Mouse (Mus musculus): ENCODE results near the gene Khdrbs1. TPM values are rescaled to one million over a fixed set of nuclear protein-coding genes. Genes with fewer than 3 reads are reported as not detected.

Gene Khdrbs1
- polyA plus RNA-seq, 1 experiment from 2014 or later = 77.5 TPM

DNA sequence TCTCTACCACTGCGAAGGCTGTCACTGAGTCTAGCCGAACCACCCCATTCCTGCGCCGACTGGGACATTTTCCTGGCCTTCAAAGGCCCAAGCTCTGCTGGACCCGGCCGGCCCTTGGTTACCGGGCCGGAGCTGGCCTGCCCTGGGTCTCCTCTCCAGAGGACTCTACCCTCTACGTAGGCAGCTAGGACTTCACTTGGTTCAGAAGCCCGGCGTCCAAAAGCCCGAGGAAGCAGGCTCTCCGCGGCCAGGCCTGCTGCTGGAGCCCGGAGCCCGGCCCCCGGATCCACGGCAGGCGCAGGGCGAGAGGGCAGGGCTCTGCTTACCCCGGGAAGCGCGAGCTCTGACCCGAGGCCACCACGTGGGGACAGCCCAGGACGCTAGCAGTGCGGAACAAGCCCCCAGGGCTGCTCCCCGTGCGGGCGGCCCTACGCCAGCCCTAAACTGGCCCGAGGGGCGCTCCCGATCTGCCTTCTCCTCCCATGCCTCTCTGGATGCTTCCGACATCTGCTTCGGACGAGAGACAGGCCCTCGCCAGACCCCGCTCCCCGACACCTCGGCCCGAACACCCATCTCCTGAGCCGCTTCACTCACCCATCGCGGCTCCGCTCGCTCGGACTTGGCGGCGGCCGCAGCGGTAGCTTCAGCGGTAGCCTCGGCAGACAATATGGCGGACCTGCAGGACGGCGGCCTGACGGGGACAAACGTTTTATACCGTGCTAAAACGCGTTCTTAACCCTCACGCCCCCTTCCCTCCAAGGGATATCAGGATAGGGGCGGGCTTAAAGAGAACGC, 69.8 kb downstream of the Khdrbs1 start, which contains the start of gene Kpna6:
Gene Kpna6 (minus strand): TSS at position 685 of the 795 bp plus-strand sequence.
- Histone ChIP-seq H3K27ac (replicated peaks) (peak within 1 kb of the TSS; percentile 97), H3K9ac (peak within 1 kb of the TSS; percentile 97), H3K4me2 (peak within 1 kb of the TSS; percentile 90), H3K9me3 (no peaks in the 10 kb centered on the region), H3K27me3 (replicated peaks) (no peaks in the 10 kb centered on the region), H3K4me3 (peak within 1 kb of the TSS; percentile 93), H3K4me1 (peaks cover 20% of the 10 kb centered on the region), H3K36me3 (peaks cover 35% of the 10 kb centered on the region)
- under 1% methylated on average over 65 of the region's 65 CpGs for WGBS
- ATAC-seq (ENCODE audit: extremely low read depth, insufficient number of reproducible peaks, low FRiP score, low TSS enrichment) = peak; percentile 72

DNA sequence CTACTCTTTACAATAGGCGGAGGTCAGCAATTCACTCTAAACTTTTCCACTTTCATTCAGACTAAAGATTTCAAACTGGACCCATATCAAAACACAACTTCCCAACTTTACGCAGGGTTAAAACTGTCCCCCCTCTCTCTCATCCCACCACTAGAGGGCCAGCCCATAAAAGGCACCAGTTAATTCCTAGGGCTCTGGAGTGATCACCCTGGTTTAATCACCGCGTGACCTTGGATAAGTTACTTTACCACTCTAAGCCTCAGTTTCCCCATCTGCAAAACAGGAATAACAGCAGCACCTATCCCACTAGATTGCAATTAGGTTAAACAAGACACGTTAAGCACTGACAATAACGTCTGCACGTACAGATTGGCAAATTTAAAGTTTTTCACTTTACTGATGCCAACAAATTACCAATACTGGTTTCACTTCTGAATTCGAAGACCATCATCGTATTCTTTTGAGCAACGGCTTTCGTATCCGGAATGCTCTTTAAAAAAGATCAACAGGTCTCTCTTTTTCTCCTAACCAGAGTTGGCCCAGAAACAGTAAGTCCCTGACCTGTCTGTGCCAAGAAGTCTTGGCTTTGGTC, 70.5 kb downstream of the Khdrbs1 start:
- 6% methylated on average over 12 of the region's 12 CpGs for WGBS
- no peak for ATAC-seq (ENCODE audit: extremely low read depth, insufficient number of reproducible peaks, low FRiP score, low TSS enrichment)

DNA sequence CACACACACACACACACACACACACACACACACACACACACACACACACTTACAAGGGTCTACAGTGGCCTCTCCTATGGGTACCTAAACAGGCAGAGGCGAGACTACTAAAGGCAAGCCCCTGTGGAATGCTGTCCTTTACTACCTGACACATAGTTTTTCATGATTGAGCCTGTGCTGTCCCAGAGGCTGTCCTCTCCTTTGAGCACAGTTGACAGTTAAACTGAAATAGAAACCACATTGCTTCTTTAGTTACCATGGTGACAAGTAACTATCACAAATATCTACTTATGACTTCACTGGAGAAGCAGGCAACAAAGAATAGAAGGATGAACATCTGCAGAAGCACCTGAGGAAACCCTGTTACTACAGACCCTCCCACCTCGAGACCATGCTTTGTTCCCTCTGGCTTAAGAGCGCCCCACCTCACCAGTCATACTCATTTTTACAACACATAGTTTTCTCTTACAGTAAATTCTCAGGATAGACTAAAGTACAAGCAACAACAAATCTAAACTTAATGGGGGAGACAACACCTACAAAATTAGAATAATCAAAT, 79.8 kb downstream of the Khdrbs1 start:
- H3K4me3 ChIP-seq = no peak overlapping the region
- peaks cover 78% of the 10 kb centered on the region for H3K36me3 ChIP-seq
- no peaks in the 10 kb centered on the region for H3K4me1 ChIP-seq
- no peak overlapping the region for H3K9ac ChIP-seq
- 75% methylated on average over 3 of the region's 3 CpGs for WGBS
- no peak overlapping the region for H3K27ac ChIP-seq (replicated peaks)
- H3K27me3 ChIP-seq (replicated peaks) = no peaks in the 10 kb centered on the region
- no peak overlapping the region for H3K4me2 ChIP-seq
- H3K9me3 ChIP-seq = no peaks in the 10 kb centered on the region
- no peak for ATAC-seq (ENCODE audit: extremely low read depth, insufficient number of reproducible peaks, low FRiP score, low TSS enrichment)

More for the DNA sequence above, 70.5 kb downstream of the Khdrbs1 start:
- Histone ChIP-seq H3K4me2 (peak overlapping the region; percentile 90), H3K27ac (replicated peaks) (peak overlapping the region; percentile 97), H3K9ac (peak overlapping the region; percentile 97), H3K27me3 (replicated peaks) (no peaks in the 10 kb centered on the region), H3K9me3 (no peaks in the 10 kb centered on the region), H3K4me3 (peak overlapping the region; percentile 93), H3K36me3 (peaks cover 35% of the 10 kb centered on the region), H3K4me1 (peaks cover 20% of the 10 kb centered on the region)

DNA sequence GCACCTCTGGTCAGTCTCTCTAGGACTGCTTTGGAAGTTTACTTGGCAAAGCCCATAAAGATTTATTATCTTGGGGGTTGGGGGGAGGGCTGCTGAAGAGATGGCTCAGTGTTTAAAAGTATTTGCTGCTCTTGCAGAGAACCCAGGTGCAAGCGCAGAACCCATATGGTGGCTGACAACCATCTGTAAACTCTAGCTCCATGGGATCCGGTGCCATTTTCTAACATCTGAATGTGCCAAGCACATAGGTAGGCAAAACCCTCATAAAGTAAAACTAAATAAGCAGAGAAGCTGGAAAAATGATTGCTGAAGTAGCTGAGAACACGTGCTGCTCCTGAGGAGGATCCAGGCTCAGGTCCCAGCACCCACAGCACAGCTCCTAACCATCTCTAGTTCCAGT, 80.5 kb downstream of the Khdrbs1 start:
- Histone ChIP-seq H3K4me3 (no peak overlapping the region), H3K9ac (no peak overlapping the region), H3K4me1 (no peaks in the 10 kb centered on the region), H3K36me3 (peaks cover 79% of the 10 kb centered on the region), H3K9me3 (no peaks in the 10 kb centered on the region), H3K27me3 (replicated peaks) (no peaks in the 10 kb centered on the region), H3K4me2 (no peak overlapping the region), H3K27ac (replicated peaks) (no peak overlapping the region)
- 92% methylated on average over 3 of the region's 3 CpGs for WGBS
- no peak for ATAC-seq (ENCODE audit: extremely low read depth, insufficient number of reproducible peaks, low FRiP score, low TSS enrichment)

DNA sequence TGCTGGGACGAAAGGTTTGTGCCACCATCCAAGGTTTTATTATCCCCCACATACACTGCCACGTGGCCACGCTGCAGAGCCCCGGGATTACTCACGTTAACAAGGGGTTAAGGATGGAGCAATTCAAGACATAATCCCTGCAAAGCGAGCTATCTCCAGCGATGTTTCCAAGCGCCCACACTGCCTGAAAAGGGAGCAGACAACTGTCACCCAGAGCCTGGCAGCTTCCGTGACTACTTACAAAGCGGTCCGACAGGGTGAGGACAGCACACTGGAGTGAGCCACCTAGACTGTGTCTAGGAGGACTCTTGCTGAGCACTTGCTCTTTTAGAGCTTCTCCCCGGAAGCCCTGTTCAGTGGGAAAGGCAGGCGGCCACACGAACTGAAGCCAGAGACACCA, 87.3 kb downstream of the Khdrbs1 start:
- 88% methylated on average over 14 of the region's 14 CpGs for WGBS
- Histone ChIP-seq H3K9ac (no peak overlapping the region), H3K9me3 (no peaks in the 10 kb centered on the region), H3K4me1 (no peaks in the 10 kb centered on the region), H3K27me3 (replicated peaks) (no peaks in the 10 kb centered on the region), H3K27ac (replicated peaks) (no peak overlapping the region), H3K4me2 (no peak overlapping the region), H3K36me3 (peaks cover 96% of the 10 kb centered on the region), H3K4me3 (no peak overlapping the region)
- no peak for ATAC-seq (ENCODE audit: extremely low read depth, insufficient number of reproducible peaks, low FRiP score, low TSS enrichment)

Small RNA genes within 50 kb of the gene (microRNA-seq; reads per million reads assigned to microRNA genes)
- gene Gm28017 = not detected
- gene Mir7016 = not detected

Other genes with a start within 250 kb of the Khdrbs1 start
- gene Marcksl1, start 228.7 kb downstream of the Khdrbs1 start, polyA plus RNA-seq (2015; fragmentation: Nextera tagmentation; extraction: Ambion mirVana) = 383 and 399 TPM in 2 replicates
- gene Hdac1, start 199.6 kb downstream of the Khdrbs1 start, polyA plus RNA-seq (2015; fragmentation: Nextera tagmentation; extraction: Ambion mirVana) = 127 and 141 TPM in 2 replicates
- gene Lck, start 168.7 kb downstream of the Khdrbs1 start, polyA plus RNA-seq (2015; fragmentation: Nextera tagmentation; extraction: Ambion mirVana) = 2.8 and 7.0 TPM in 2 replicates
- gene Fam167b, start 163.8 kb downstream of the Khdrbs1 start, polyA plus RNA-seq (2015; fragmentation: Nextera tagmentation; extraction: Ambion mirVana) = 4.7 and 7.3 TPM in 2 replicates
- gene Eif3i, start 141.7 kb downstream of the Khdrbs1 start, polyA plus RNA-seq (2015; fragmentation: Nextera tagmentation; extraction: Ambion mirVana) = 169 and 189 TPM in 2 replicates
- gene Tmem234, start 141.6 kb downstream of the Khdrbs1 start, polyA plus RNA-seq (2015; fragmentation: Nextera tagmentation; extraction: Ambion mirVana) = 160 and 179 TPM in 2 replicates
- gene Dcdc2b, start 128.0 kb downstream of the Khdrbs1 start, polyA plus RNA-seq (2015; fragmentation: Nextera tagmentation; extraction: Ambion mirVana) = 1.3 and 1.6 TPM in 2 replicates
- 20.4 and 23.6 TPM in 2 replicates for gene Iqcc, start 123.2 kb downstream of the Khdrbs1 start, polyA plus RNA-seq (2015; fragmentation: Nextera tagmentation; extraction: Ambion mirVana)
- 41.1 and 46.1 TPM in 2 replicates for gene Ccdc28b, start 118.4 kb downstream of the Khdrbs1 start, polyA plus RNA-seq (2015; fragmentation: Nextera tagmentation; extraction: Ambion mirVana)
- 47.5 and 49.4 TPM in 2 replicates for gene Txlna, start 101.2 kb downstream of the Khdrbs1 start, polyA plus RNA-seq (2015; fragmentation: Nextera tagmentation; extraction: Ambion mirVana)
- 13.3 TPM in 2 replicates for gene Kpna6, start 69.5 kb downstream of the Khdrbs1 start, polyA plus RNA-seq (2015; fragmentation: Nextera tagmentation; extraction: Ambion mirVana)
- gene Tmem39b, start 45.5 kb downstream of the Khdrbs1 start, polyA plus RNA-seq (2015; fragmentation: Nextera tagmentation; extraction: Ambion mirVana) = 6.7 and 6.9 TPM in 2 replicates
- 326 and 374 TPM in 2 replicates for gene Ptp4a2, start 68.9 kb upstream of the Khdrbs1 start, polyA plus RNA-seq (2015; fragmentation: Nextera tagmentation; extraction: Ambion mirVana)
- gene Spocd1, start 186.9 kb upstream of the Khdrbs1 start, polyA plus RNA-seq (2015; fragmentation: Nextera tagmentation; extraction: Ambion mirVana) = 0.19 and 0.34 TPM in 2 replicates
- 1.4 and 1.6 TPM in 2 replicates for gene Adgrb2, start 242.6 kb upstream of the Khdrbs1 start, polyA plus RNA-seq (2015; fragmentation: Nextera tagmentation; extraction: Ambion mirVana)